Mouse (Mus musculus): ENCODE measurements around the gene Galnt4.

GRCm38 (mm10) chr10:99136337-99136736, 28.4 kb downstream of the Galnt4 start:
- TF ChIP-seq CTCF (IDR thresholded peaks at IDR 0.05; ENCODE audit: borderline replicate concordance, control insufficient read depth, extremely low read depth, insufficient read depth, low read length, poor library complexity) (no peak), POLR2A (IDR thresholded peaks at IDR 0.05; ENCODE audit: control insufficient read depth, extremely low read depth, insufficient read depth, low read length, poor library complexity) (no peak)

Data from thymus, adult 2 months (tissue).